Mouse (Mus musculus) gastrocnemius, adult 8-10 months (tissue): ENCODE results near the gene Nudt19. TPM values are rescaled to one million over a fixed set of nuclear protein-coding genes. Genes with fewer than 3 reads are reported as not detected.
A peak's percentile ranks its signal among the peaks of the same experiment; 100 is the strongest.
"Not testable (repeated sequence)": the region's sequence is repeated elsewhere in the genome, so short reads cannot be mapped to it uniquely, and the experiment has no call there.

Experiments
- DNase-seq, 2 experiments: peaks; one replicate each; pipeline ENCODE4 v3.0.0; 2022; ENCODE audit warnings: low spot score in 2 of 2
- total RNA-seq, 4 experiments: library from RNA; stranded (reverse); gene quantifications; 2 replicates each; pipeline ENCODE4 v1.2.4; 2022

The Nudt19 gene
- total RNA-seq, 4 experiments from 2014 or later: 49.2 to 61.5 (median 56.2) TPM

GRCm38 (mm10) chr7:35565965-35566364 is 9.9 kb upstream of the Nudt19 start:
- not testable (repeated sequence) for DNase-seq

GRCm38 (mm10) chr7:35564872-35565271 is 8.8 kb upstream of the Nudt19 start:
- DNase-seq: not testable (repeated sequence)

GRCm38 (mm10) chr7:35564067-35564865 is 8.2 kb upstream of the Nudt19 start:
- no peak for DNase-seq

- no peak for DNase-seq
These were observed 7.0 kb upstream of the Nudt19 start for GRCm38 (mm10) chr7:35563071-35563470.

- DNase-seq: no peak
These were observed 3.7 kb upstream of the Nudt19 start for GRCm38 (mm10) chr7:35559838-35560237.

- no peak for DNase-seq
These were observed 2.6 kb upstream of the Nudt19 start for GRCm38 (mm10) chr7:35558681-35559080.

GRCm38 (mm10) chr7:35557577-35557976 is 1.5 kb upstream of the Nudt19 start:
- no peak for DNase-seq

- DNase-seq: no peak
These were observed 801 bp upstream of the Nudt19 start for GRCm38 (mm10) chr7:35556905-35557304.

- DNase-seq: peak; percentile 68 to 82
These were observed 590 bp downstream of the Nudt19 start for GRCm38 (mm10) chr7:35555224-35556204.

- no peak for DNase-seq
These were observed 1.4 kb downstream of the Nudt19 start for GRCm38 (mm10) chr7:35554605-35555175.

- DNase-seq: no peak
These were observed 2.1 kb downstream of the Nudt19 start for GRCm38 (mm10) chr7:35553751-35554604.

- peak; percentile 12 to 32 for DNase-seq
These were observed 10.2 kb downstream of the Nudt19 start for GRCm38 (mm10) chr7:35545881-35546280.

- no peak for DNase-seq
These were observed 18.5 kb downstream of the Nudt19 start, which contains the start of gene Tdrd12 for GRCm38 (mm10) chr7:35537562-35537961. Tdrd12 (minus strand) TSS chr7:35537745.

GRCm38 (mm10) chr7:35535750-35536512 is 20.2 kb downstream of the Nudt19 start:
- DNase-seq: no peak

- not testable (repeated sequence) for DNase-seq
These were observed 25.6 kb downstream of the Nudt19 start for GRCm38 (mm10) chr7:35530544-35530943.

- DNase-seq: no peak
These were observed 26.1 kb downstream of the Nudt19 start for GRCm38 (mm10) chr7:35530026-35530425.

GRCm38 (mm10) chr7:35526795-35527194 is 29.3 kb downstream of the Nudt19 start:
- DNase-seq: no peak

- DNase-seq: no peak
These were observed 54.1 kb downstream of the Nudt19 start for GRCm38 (mm10) chr7:35501995-35502394.

- no peak for DNase-seq
These were observed 58.6 kb downstream of the Nudt19 start for GRCm38 (mm10) chr7:35497516-35497915.
